Mouse (Mus musculus) CH12.LX (cell line): ENCODE data around the gene Sos2. TPM values are rescaled to one million over a fixed set of nuclear protein-coding genes. Genes with fewer than 3 reads are reported as not detected.
"Not testable (repeated sequence)": the region's sequence is repeated elsewhere in the genome, so short reads cannot be mapped to it uniquely, and the experiment has no call there.

Experiments used
- DNase-seq: peaks from one replicate; pipeline ENCODE4 v3.0.0-alpha.2; 2013; ENCODE audit errors: extremely low read depth
- H3K27ac ChIP-seq: 2 replicates; pipeline ENCODE4 v1.5.1; 2012; ENCODE audit warnings: low read depth, mild to moderate bottlenecking, control low read depth, moderate library complexity; ENCODE audit not compliant: insufficient read depth
- H3K27me3 ChIP-seq: replicated peaks from 2 replicates; pipeline ENCODE3; 2012; ENCODE audit warnings: inconsistent platforms
- H3K36me3 ChIP-seq, 2 experiments: replicated peaks in 1 of 2; 2 replicates each; pipeline versions ENCODE3 to v1.6.1; 2012; ENCODE audit warnings: inconsistent platforms in 1 of 2, low read length in 1 of 2, mild to moderate bottlenecking in 1 of 2, mixed read lengths in 1 of 2, moderate library complexity in 1 of 2; ENCODE audit not compliant: control insufficient read depth in 1 of 2, insufficient read depth in 1 of 2
- H3K4me1 ChIP-seq, 2 experiments: 2 replicates each; pipeline ENCODE4 v1.6.1; 2012; ENCODE audit warnings: inconsistent platforms in 1 of 2, moderate library complexity in 1 of 2; ENCODE audit not compliant: insufficient read depth in 2 of 2, control insufficient read depth in 1 of 2
- H3K4me2 ChIP-seq: 2 replicates; pipeline ENCODE4 v1.6.1; 2012; ENCODE audit warnings: low read depth, mild to moderate bottlenecking, control low read depth; ENCODE audit not compliant: poor library complexity, insufficient read depth, severe bottlenecking
- H3K4me3 ChIP-seq, 3 experiments: fragments of 150-350 bp in 1 of 3; sonication (generic) in 1 of 3; replicated peaks in 1 of 3; 2 replicates each; pipeline versions ENCODE3 to v1.5.1; 2011 to 2012; ENCODE audit warnings: low read depth in 2 of 3, low read length in 2 of 3, mild to moderate bottlenecking in 2 of 3, moderate library complexity in 2 of 3, control low read depth in 1 of 3, improper control_type of control experiment in 1 of 3, inconsistent platforms in 1 of 3, mixed read lengths in 1 of 3; ENCODE audit not compliant: poor library complexity in 1 of 3
- H3K79me2 ChIP-seq: replicated peaks from 2 replicates; pipeline ENCODE4 v1.6.1; 2012; ENCODE audit warnings: mild to moderate bottlenecking, moderate library complexity; ENCODE audit not compliant: control insufficient read depth, poor library complexity, insufficient read depth, severe bottlenecking; ENCODE audit errors: extremely low read depth
- H3K9ac ChIP-seq: 2 replicates; pipeline ENCODE4 v1.6.1; 2012; ENCODE audit warnings: low read depth, mild to moderate bottlenecking, control low read depth, moderate library complexity; ENCODE audit not compliant: insufficient read depth
- H3K9me3 ChIP-seq: replicated peaks from 2 replicates; pipeline ENCODE3; 2012; ENCODE audit warnings: low read length, inconsistent platforms, mixed read lengths
- CHD2 ChIP-seq: IDR thresholded peaks from 2 replicates; pipeline ENCODE4 v1.6.1; 2011; ENCODE audit warnings: low read length, improper control_type of control experiment
- ELF1 ChIP-seq: IDR thresholded peaks from 2 replicates; pipeline ENCODE4 v1.6.1; 2014; ENCODE audit warnings: low read depth, mild to moderate bottlenecking, inconsistent platforms, low read length, improper control_type of control experiment
- EP300 ChIP-seq: IDR thresholded peaks from 2 replicates; pipeline ENCODE4 v1.6.1; 2011; ENCODE audit warnings: low read length, improper control_type of control experiment
- HCFC1 ChIP-seq: IDR thresholded peaks from 2 replicates; pipeline ENCODE4 v1.6.1; 2012; ENCODE audit warnings: low read depth, mild to moderate bottlenecking, inconsistent platforms, low read length, improper control_type of control experiment
- IRF4 ChIP-seq: IDR thresholded peaks from 2 replicates; pipeline ENCODE4 v1.6.1; 2014; ENCODE audit warnings: low read depth, mild to moderate bottlenecking, inconsistent platforms, low read length, improper control_type of control experiment
- MAZ ChIP-seq: IDR thresholded peaks from 2 replicates; pipeline ENCODE4 v1.6.1; 2012; ENCODE audit warnings: low read depth, mild to moderate bottlenecking, inconsistent platforms, low read length, improper control_type of control experiment, moderate library complexity
- MYC ChIP-seq: IDR thresholded peaks from 2 replicates; pipeline ENCODE4 v1.6.1; 2011; ENCODE audit warnings: low read depth, mild to moderate bottlenecking, improper control_type of control experiment, low read length
- POLR2A ChIP-seq: IDR thresholded peaks from 2 replicates; pipeline ENCODE4 v1.6.1; 2011; ENCODE audit warnings: low read depth, mild to moderate bottlenecking, improper control_type of control experiment, low read length
- SIN3A ChIP-seq: IDR thresholded peaks from 2 replicates; pipeline ENCODE4 v1.6.1; 2012; ENCODE audit warnings: low read length, improper control_type of control experiment, inconsistent platforms
- SMC3 ChIP-seq: IDR thresholded peaks from 2 replicates; pipeline ENCODE4 v1.6.1; 2011; ENCODE audit warnings: low read depth, low read length, improper control_type of control experiment
- USF2 ChIP-seq: conservative IDR thresholded peaks from 2 replicates; pipeline ENCODE4 v1.6.1; 2011; ENCODE audit warnings: low read depth, low read length, improper control_type of control experiment
- ZKSCAN1 ChIP-seq: IDR thresholded peaks from 2 replicates; pipeline ENCODE4 v1.6.1; 2012; ENCODE audit warnings: low read depth, inconsistent platforms, low read length, improper control_type of control experiment, borderline replicate concordance
- dilution Hi-C: fragments of 300-500 bp; cut with MboI; formaldehyde crosslinking; loops from 2 replicates; pipeline ENCODE4 v1.14.3; 2020; ENCODE audit warnings: low sequenced_read_pairs; ENCODE audit not compliant: extremely low pct_unique_long_range_greater_than_20kb, extremely low pct_ligation_motif_present
- in situ Hi-C: fragments of 300-500 bp; cut with MboI; formaldehyde crosslinking; loops from 3 replicates; pipeline ENCODE4 v1.14.3; 2019; ENCODE audit warnings: low sequenced_read_pairs, low pct_ligation_motif_present, low pct_unique_long_range_greater_than_20kb, mixed read lengths
- polyA plus RNA-seq: library from polyadenylated mRNA; unstranded; fragments of >175 nt; gene quantifications from 2 replicates; pipeline ENCODE4 v1.2.1, GENCODE M21; 2012; ENCODE audit warnings: low read depth; ENCODE audit not compliant: insufficient read length
- total RNA-seq, 2 experiments: library from RNA; depleted of rRNA; stranded (reverse); fragments of 300-350 nt in 1 of 2; fragments of >200 nt in 1 of 2; gene quantifications; 2 replicates each; pipeline ENCODE4 v1.2.3; 2012 to 2014

The Sos2 gene
- total and polyA plus RNA-seq, 3 experiments: 7.9 to 10.3 (median 9.6) TPM

- H3K4me2 ChIP-seq: no peak overlapping the region
- TF ChIP-seq HCFC1 (no peak), CHD2 (no peak), MYC (no peak), EP300 (no peak), IRF4 (no peak), MAZ (no peak), ELF1 (no peak), POLR2A (no peak), USF2 (no peak), SMC3 (no peak), SIN3A (no peak)
- TF ChIP-seq, all 38 proteins: peak for 0
- Histone ChIP-seq H3K79me2 (0 out of 2 replicates have a peak, but pooled peaks cover 4% of the 10 kb centered on the region), H3K27me3 (no peaks in the 10 kb centered on the region), H3K36me3 (no peaks in the 10 kb centered on the region), H3K9ac (no peak overlapping the region), H3K27ac (no peak overlapping the region), H3K4me3 (no peak overlapping the region), H3K4me1 (no peaks in the 10 kb centered on the region), H3K9me3 (no peaks in the 10 kb centered on the region)
- no peak for DNase-seq
- in situ Hi-C loops (no loop called here), dilution Hi-C loops (no loop called here)
These were observed 14.9 kb downstream of the Sos2 start for GRCm38 (mm10) chr12:69666721-69667120.

- H3K9me3 ChIP-seq: no peaks in the 10 kb centered on the region
- no peak for TF ChIP-seq ZKSCAN1
- no peak for TF ChIP-seq SMC3
- TF ChIP-seq EP300: no peak
- DNase-seq: no peak
- H3K4me3 ChIP-seq: no peak overlapping the region
- H3K4me1 ChIP-seq: no peaks in the 10 kb centered on the region
- peaks cover 0 to 2% of the 10 kb centered on the region in 2 experiments for H3K36me3 ChIP-seq
- peaks cover 2% of the 10 kb centered on the region; the same call in 1 of the 2 replicates for H3K79me2 ChIP-seq
- dilution Hi-C loops (no loop called here), in situ Hi-C loops (no loop called here)
- H3K9ac ChIP-seq: no peak overlapping the region
- H3K4me2 ChIP-seq: no peak overlapping the region
- H3K27me3 ChIP-seq: no peaks in the 10 kb centered on the region
- H3K27ac ChIP-seq: no peak overlapping the region
These were observed 20.0 kb downstream of the Sos2 start for GRCm38 (mm10) chr12:69661658-69662057.

- H3K27me3 ChIP-seq, H3K27ac ChIP-seq, H3K79me2 ChIP-seq, H3K4me2 ChIP-seq, in situ Hi-C loops, H3K9me3 ChIP-seq, dilution Hi-C loops, H3K9ac ChIP-seq, H3K4me1 ChIP-seq, H3K4me3 ChIP-seq: not testable (repeated sequence)
- DNase-seq: peak; percentile 14
- H3K36me3 ChIP-seq: peaks cover 4 to 22% of the 10 kb centered on the region in 2 experiments
These were observed 27.7 kb downstream of the Sos2 start for GRCm38 (mm10) chr12:69653973-69654372.
